Mouse (Mus musculus): ENCODE measurements around the gene Igsf9. TPM values are rescaled to one million over a fixed set of nuclear protein-coding genes. Genes with fewer than 3 reads are reported as not detected.

The Igsf9 gene
- polyA plus RNA-seq, 1 experiment from 2014 or later, result 11.4 TPM

DNA sequence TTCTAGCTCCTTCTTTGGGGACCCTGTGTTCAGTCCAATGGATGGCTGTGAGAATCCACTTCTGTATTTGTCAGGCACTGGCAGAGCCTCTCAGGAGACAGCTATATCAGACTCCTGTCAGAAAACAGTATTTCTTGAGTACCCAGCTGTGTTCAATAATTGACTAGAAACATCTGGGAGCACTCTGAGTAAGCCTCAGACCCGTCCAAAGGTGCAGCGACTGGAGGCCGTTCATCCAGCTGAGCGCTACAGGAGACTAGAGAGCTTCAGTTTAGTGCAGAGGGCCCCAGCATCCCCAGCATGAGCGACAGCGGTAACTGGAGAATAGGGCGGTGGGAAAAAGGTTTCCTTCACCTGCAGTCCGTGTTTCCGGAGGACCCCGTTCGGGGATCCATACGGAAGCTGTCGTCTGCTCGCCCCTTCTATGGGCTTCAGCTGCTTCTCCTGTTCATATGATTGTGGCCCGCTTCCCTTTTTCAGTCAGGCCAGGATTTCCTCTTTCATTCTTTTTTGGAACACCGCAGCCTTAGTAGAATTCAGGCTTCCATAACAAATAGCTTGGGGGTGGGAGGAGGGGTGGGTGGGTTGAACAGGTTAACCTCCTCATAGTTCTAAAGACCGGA, 30.6 kb upstream of the Igsf9 start:
- Histone ChIP-seq H3K36me3 (no peaks in the 10 kb centered on the region), H3K9ac (no peak overlapping the region), H3K4me1 (replicated peaks) (peaks cover 10% of the 10 kb centered on the region; the same call in 1 of the 2 replicates), H3K4me3 (no peak overlapping the region), H3K27ac (ENCODE audit: poor library complexity, severe bottlenecking) (no peak overlapping the region), H3K9me3 (replicated peaks) (no peaks in the 10 kb centered on the region), H3K27me3 (replicated peaks) (no peaks in the 10 kb centered on the region), H3K4me2 (no peak overlapping the region)
- ATAC-seq (ENCODE audit: insufficient number of reproducible peaks, low FRiP score), result no peak
- WGBS, result 36% methylated on average over 17 of the region's 17 CpGs

DNA sequence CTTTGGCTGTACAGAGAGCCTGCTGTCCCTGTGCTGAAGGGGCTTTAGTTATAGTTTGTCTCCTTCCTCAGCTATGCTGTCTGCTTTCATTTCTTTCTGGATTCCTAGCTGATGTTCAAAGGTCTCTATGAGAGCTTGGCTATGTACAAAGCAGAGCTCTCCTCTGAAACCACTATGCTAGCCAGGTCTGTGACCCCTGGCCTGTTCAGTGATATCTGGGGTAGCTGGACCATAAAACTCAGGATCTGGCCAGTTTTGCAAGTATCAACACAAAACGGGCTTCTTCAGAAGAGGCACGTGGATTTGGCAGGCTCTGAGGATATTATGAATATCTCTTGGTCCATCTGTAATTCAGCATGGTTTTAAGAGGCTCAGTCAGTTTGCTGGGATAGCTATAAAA, 28.7 kb upstream of the Igsf9 start:
- H3K9ac ChIP-seq, result no peak overlapping the region
- H3K9me3 ChIP-seq (replicated peaks), result no peaks in the 10 kb centered on the region
- H3K27ac ChIP-seq (ENCODE audit: poor library complexity, severe bottlenecking), result no peak overlapping the region
- no peaks in the 10 kb centered on the region for H3K36me3 ChIP-seq
- no peak overlapping the region for H3K4me3 ChIP-seq
- WGBS, result 75% methylated on average over 2 of the region's 2 CpGs
- H3K27me3 ChIP-seq (replicated peaks), result no peaks in the 10 kb centered on the region
- no peak overlapping the region for H3K4me2 ChIP-seq
- no peak for ATAC-seq (ENCODE audit: insufficient number of reproducible peaks, low FRiP score)
- H3K4me1 ChIP-seq (replicated peaks), result peaks cover 10% of the 10 kb centered on the region; the same call in 1 of the 2 replicates

GRCm38 (mm10) chr1:172453810-172454209, 27.8 kb upstream of the Igsf9 start:
- no peaks in the 10 kb centered on the region for H3K27me3 ChIP-seq (replicated peaks)
- no peaks in the 10 kb centered on the region for H3K36me3 ChIP-seq
- H3K27ac ChIP-seq (ENCODE audit: poor library complexity, severe bottlenecking), result no peak overlapping the region
- H3K9ac ChIP-seq, result no peak overlapping the region
- no peak for ATAC-seq (ENCODE audit: insufficient number of reproducible peaks, low FRiP score)
- H3K4me3 ChIP-seq, result no peak overlapping the region
- H3K4me1 ChIP-seq (replicated peaks), result peaks cover 10% of the 10 kb centered on the region; the same call in 1 of the 2 replicates
- WGBS, result 82% methylated on average over 2 of the region's 2 CpGs
- no peaks in the 10 kb centered on the region for H3K9me3 ChIP-seq (replicated peaks)
- no peak overlapping the region for H3K4me2 ChIP-seq

GRCm38 (mm10) chr1:172455416-172455815, 26.2 kb upstream of the Igsf9 start:
- Histone ChIP-seq H3K4me2 (no peak overlapping the region), H3K36me3 (no peaks in the 10 kb centered on the region), H3K9ac (no peak overlapping the region), H3K27ac (ENCODE audit: poor library complexity, severe bottlenecking) (no peak overlapping the region), H3K4me3 (no peak overlapping the region), H3K4me1 (replicated peaks) (peaks cover 5% of the 10 kb centered on the region; the same call in 1 of the 2 replicates), H3K27me3 (replicated peaks) (no peaks in the 10 kb centered on the region), H3K9me3 (replicated peaks) (no peaks in the 10 kb centered on the region)
- ATAC-seq (ENCODE audit: insufficient number of reproducible peaks, low FRiP score), result no peak
- 20% methylated on average over 4 of the region's 4 CpGs for WGBS

DNA sequence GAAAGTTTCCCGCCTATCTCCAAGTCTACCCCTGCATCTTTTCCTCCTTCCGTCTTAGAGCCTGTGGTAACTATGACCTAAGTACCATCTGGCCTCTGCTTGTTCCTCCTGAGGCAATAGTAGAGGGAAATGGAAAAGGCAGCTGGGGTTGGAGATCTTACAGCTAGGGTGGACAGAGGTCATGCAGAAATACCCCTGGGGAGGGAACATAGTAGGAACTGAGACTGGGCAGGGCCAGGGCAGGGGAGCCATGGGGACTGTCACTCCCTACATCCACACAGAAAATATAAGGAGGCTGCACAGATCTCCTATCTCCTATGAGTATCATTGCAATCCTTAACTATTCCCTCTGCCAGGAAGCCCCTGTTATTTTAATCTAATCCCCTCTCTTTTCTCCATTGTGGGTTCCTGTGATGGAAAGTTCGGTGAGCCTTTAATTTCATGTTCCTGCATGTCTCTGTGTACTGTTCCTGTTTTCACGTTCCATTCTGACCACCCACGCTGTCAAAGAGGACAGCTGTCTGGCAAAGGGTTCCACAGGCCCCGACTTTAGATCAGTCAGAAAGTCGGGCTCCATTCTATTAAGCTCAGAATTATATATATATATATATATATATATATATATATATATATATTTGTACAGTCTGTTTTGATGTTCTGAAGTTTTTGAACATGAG, 25.4 kb upstream of the Igsf9 start:
- no peak overlapping the region for H3K9ac ChIP-seq
- H3K36me3 ChIP-seq, result no peaks in the 10 kb centered on the region
- no peaks in the 10 kb centered on the region for H3K9me3 ChIP-seq (replicated peaks)
- no peaks in the 10 kb centered on the region for H3K27me3 ChIP-seq (replicated peaks)
- 61% methylated on average over 7 of the region's 7 CpGs for WGBS
- H3K4me3 ChIP-seq, result no peak overlapping the region
- H3K27ac ChIP-seq (ENCODE audit: poor library complexity, severe bottlenecking), result no peak overlapping the region
- peaks cover under 1% of the 10 kb centered on the region; the same call in 1 of the 2 replicates for H3K4me1 ChIP-seq (replicated peaks)
- no peak overlapping the region for H3K4me2 ChIP-seq
- ATAC-seq (ENCODE audit: insufficient number of reproducible peaks, low FRiP score), result no peak

DNA sequence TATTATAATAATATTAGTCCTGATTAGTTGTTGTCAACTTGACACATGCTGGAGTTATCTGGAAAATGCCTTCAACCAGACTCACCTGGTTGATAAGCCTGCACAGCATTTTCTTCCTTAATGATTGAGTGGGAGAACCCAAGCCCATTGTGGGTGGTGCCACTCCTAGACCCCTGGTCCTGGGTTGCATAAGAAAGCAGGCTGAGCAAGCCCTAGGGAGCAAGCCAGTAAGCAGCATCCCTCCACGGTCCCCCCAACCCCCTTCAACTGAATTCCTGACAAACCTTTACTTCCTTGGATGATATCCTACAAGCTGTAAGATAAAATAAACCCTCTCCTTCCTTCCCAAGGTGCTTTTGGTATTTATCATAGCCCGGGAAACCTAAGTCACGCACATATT, 24.4 kb upstream of the Igsf9 start:
- H3K9ac ChIP-seq, result no peak overlapping the region
- H3K4me3 ChIP-seq, result no peak overlapping the region
- H3K4me1 ChIP-seq (replicated peaks), result peaks cover 6% of the 10 kb centered on the region
- 85% methylated on average over 3 of the region's 3 CpGs for whole genome bisulfite sequencing
- no peaks in the 10 kb centered on the region for H3K27me3 ChIP-seq (replicated peaks)
- H3K36me3 ChIP-seq, result no peaks in the 10 kb centered on the region
- H3K4me2 ChIP-seq, result no peak overlapping the region
- ATAC-seq (ENCODE audit: insufficient number of reproducible peaks, low FRiP score), result no peak
- no peaks in the 10 kb centered on the region for H3K9me3 ChIP-seq (replicated peaks)
- H3K27ac ChIP-seq (ENCODE audit: poor library complexity, severe bottlenecking), result no peak overlapping the region

DNA sequence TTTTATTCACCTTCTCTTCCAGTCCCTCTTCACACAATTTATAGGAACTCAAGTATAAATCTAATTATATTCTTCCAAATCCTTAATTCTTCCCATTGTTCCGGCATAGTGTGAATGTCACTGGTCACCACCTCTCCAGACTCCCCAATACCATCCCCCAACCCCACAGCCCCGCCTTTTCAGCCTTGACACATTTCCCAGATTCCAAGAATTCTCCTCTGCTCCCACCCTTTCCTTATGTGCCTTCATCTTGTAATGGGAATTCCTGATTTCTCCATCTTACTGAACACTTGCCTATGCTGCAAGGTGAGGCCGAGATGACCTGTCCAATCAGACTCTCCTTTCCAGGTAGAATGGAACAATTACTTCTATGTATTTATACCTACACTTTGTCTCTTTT, 23.5 kb upstream of the Igsf9 start:
- ATAC-seq (ENCODE audit: insufficient number of reproducible peaks, low FRiP score), result no peak
- Histone ChIP-seq H3K4me2 (no peak overlapping the region), H3K9me3 (replicated peaks) (no peaks in the 10 kb centered on the region), H3K27ac (ENCODE audit: poor library complexity, severe bottlenecking) (no peak overlapping the region), H3K36me3 (no peaks in the 10 kb centered on the region), H3K9ac (no peak overlapping the region), H3K4me3 (no peak overlapping the region), H3K27me3 (replicated peaks) (no peaks in the 10 kb centered on the region), H3K4me1 (replicated peaks) (peaks cover 10% of the 10 kb centered on the region)
- WGBS, result 69% methylated on average over 3 of the region's 3 CpGs

DNA sequence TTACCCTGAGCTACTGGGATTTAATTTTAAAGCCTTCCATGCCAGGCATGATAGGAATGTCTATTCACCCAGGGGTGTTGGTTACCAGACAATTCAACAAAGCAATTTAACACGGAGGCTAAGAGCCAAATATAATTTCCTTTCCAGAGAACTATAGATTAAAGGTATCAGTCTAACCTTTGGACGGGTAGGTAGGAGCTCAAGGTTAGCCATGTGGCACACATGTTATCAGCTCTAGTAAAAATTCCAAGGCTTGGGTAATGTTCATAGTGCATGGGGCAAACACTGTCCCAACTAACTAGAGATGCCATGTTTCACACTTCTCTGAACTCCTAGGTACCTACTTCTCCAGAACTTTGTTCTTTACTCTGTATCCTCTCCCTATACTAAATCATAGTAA, 20.0 kb upstream of the Igsf9 start:
- Histone ChIP-seq H3K4me3 (no peak overlapping the region), H3K9ac (no peak overlapping the region), H3K9me3 (replicated peaks) (no peaks in the 10 kb centered on the region), H3K27ac (ENCODE audit: poor library complexity, severe bottlenecking) (no peak overlapping the region), H3K36me3 (no peaks in the 10 kb centered on the region), H3K4me1 (replicated peaks) (peaks cover 10% of the 10 kb centered on the region), H3K27me3 (replicated peaks) (no peaks in the 10 kb centered on the region), H3K4me2 (no peak overlapping the region)
- no peak for ATAC-seq (ENCODE audit: insufficient number of reproducible peaks, low FRiP score)
- 18% methylated on average over 2 of the region's 2 CpGs for WGBS

DNA sequence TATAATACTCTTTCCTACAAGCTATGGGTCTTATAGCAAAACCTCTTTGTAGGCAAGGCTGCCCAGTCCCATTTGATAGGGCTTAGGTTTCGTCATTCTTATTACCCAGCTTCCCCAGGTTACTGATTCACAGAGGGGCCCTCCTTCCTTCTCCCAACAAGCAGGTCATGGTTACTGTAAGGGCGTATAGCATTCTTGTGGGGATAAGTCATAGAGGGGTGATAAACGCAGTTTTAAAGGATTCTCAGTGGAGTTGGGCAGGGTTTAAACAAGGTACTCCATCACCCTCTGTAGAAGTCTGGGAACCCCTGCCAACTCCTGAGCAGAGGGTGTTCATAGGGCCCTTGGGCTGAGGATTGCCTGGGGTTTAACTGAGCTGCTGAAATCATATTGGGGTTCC, 19.1 kb upstream of the Igsf9 start:
- H3K27me3 ChIP-seq (replicated peaks), result no peaks in the 10 kb centered on the region
- H3K27ac ChIP-seq (ENCODE audit: poor library complexity, severe bottlenecking), result no peak overlapping the region
- ATAC-seq (ENCODE audit: insufficient number of reproducible peaks, low FRiP score), result no peak
- H3K4me1 ChIP-seq (replicated peaks), result peaks cover 10% of the 10 kb centered on the region
- H3K9ac ChIP-seq, result no peak overlapping the region
- no peaks in the 10 kb centered on the region for H3K36me3 ChIP-seq
- H3K4me2 ChIP-seq, result no peak overlapping the region
- 61% methylated on average over 3 of the region's 3 CpGs for WGBS
- H3K9me3 ChIP-seq (replicated peaks), result no peaks in the 10 kb centered on the region
- H3K4me3 ChIP-seq, result no peak overlapping the region

DNA sequence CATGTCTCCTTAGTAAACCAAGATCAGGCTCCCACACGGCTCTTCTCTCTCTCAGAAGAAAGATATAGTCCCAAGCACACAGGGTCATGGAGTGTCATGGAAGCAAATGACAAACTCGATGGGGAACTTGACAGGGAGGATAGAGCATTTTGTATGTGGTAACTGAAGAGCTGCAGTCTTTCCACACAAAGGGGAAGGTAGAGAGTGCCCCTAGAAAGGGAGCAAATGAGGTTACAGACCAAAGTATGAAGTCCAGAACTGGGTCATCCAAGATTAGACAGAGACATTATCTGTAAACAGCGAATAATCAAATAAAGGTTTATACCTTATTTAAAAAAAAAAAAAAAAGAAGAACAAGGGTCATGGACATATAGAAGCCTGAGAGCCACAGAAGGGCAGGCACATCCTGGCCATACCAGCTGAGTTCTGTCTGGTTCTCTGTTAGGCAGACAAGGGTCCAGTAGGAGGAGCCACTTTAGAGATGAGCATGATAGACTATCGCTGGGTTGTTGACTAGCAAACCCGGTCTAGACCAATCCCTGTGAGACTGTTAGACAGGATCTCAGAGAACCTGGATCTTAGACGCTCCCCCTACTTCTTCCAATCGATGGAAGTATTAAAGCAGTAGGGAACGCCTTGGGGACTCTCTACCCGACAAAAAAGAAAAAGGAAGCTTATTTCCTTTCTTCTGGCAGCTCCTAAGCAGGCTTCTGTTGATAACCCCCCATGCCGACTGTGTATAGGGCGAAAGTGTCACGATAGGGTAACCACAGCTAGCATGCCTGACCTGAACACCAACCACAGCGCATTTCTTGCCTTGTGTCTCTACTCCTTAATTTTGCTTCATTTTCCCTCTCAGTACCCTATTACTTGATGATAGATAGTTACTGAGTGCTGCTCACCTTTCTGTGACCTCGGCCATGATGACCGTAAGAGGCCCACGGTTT, 17.9 kb upstream of the Igsf9 start:
- H3K27me3 ChIP-seq (replicated peaks), result no peaks in the 10 kb centered on the region
- H3K4me3 ChIP-seq, result no peak overlapping the region
- no peaks in the 10 kb centered on the region for H3K36me3 ChIP-seq
- H3K27ac ChIP-seq (ENCODE audit: poor library complexity, severe bottlenecking), result no peak overlapping the region
- 72% methylated on average over 16 of the region's 16 CpGs for WGBS
- no peak for ATAC-seq (ENCODE audit: insufficient number of reproducible peaks, low FRiP score)
- peaks cover 10% of the 10 kb centered on the region for H3K4me1 ChIP-seq (replicated peaks)
- H3K9me3 ChIP-seq (replicated peaks), result no peaks in the 10 kb centered on the region
- no peak overlapping the region for H3K4me2 ChIP-seq
- no peak overlapping the region for H3K9ac ChIP-seq

DNA sequence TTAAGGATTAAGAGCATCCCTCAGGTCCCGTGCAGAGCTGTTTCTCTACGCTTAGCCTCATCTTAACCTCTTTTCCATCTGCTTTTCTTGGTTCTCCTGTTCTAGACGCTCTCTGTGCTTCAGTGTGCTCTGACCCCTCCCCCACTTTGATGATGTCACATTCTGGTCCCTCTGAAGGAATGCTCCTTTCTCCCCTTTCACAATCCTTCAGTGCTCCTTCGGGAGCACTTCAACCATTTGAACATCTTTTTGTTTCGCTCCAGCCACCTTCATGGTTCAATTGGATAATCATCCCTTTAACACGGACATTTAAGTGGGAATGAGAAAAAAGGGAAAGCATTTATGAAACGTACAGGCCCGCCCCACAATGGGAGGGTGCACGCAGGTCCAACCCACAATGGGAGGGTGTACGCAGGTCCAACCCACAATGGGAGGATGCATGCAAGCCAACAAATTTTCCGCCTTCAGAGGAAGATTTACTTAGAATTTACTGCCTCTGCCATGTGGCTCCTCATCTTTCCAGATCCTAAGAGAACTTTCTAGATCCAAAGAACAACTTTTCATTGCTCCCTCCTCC, 13.2 kb upstream of the Igsf9 start:
- Histone ChIP-seq H3K27me3 (replicated peaks) (no peaks in the 10 kb centered on the region), H3K9me3 (replicated peaks) (no peaks in the 10 kb centered on the region), H3K4me1 (replicated peaks) (peaks cover 8% of the 10 kb centered on the region; the same call in 1 of the 2 replicates), H3K4me2 (no peak overlapping the region), H3K36me3 (no peaks in the 10 kb centered on the region), H3K9ac (no peak overlapping the region), H3K4me3 (no peak overlapping the region), H3K27ac (ENCODE audit: poor library complexity, severe bottlenecking) (no peak overlapping the region)
- no peak for ATAC-seq (ENCODE audit: insufficient number of reproducible peaks, low FRiP score)
- WGBS, result 78% methylated on average over 11 of the region's 11 CpGs
